Mouse (Mus musculus) intestine, postnatal 0 days (tissue): ENCODE results near the gene Arhgef11. TPM values are rescaled to one million over a fixed set of nuclear protein-coding genes. Genes with fewer than 3 reads are reported as not detected.
A peak's percentile ranks its signal among the peaks of the same experiment; 100 is the strongest.

Experiments used
- ATAC-seq: fragments of 200-750 bp; cut with Nextera tagmentation; 2 replicates; pipeline ENCODE4 v1.8.0; 2017; ENCODE audit warnings: mild to moderate bottlenecking, moderate TSS enrichment, moderate library complexity
- H3K27ac ChIP-seq: fragments of 300-500 bp; sonication (generic); 2 replicates; pipeline ENCODE4 v1.5.1; 2014; ENCODE audit warnings: mild to moderate bottlenecking, low read depth, low read length, moderate library complexity
- H3K27me3 ChIP-seq: fragments of 300-500 bp; sonication (generic); replicated peaks from 2 replicates; pipeline ENCODE4 v1.6.1; 2014; ENCODE audit warnings: low read length, mixed read lengths; ENCODE audit not compliant: control insufficient read depth, insufficient read depth
- H3K36me3 ChIP-seq: fragments of 300-500 bp; sonication (generic); 2 replicates; pipeline ENCODE4 v1.6.1; 2014; ENCODE audit warnings: mild to moderate bottlenecking, moderate library complexity; ENCODE audit not compliant: control insufficient read depth, insufficient read depth
- H3K4me1 ChIP-seq: fragments of 300-500 bp; sonication (generic); replicated peaks from 2 replicates; pipeline ENCODE4 v1.6.1; 2014; ENCODE audit warnings: antibody characterized with exemption, low read length, mixed read lengths; ENCODE audit not compliant: control insufficient read depth, insufficient read depth
- H3K4me2 ChIP-seq: fragments of 300-500 bp; sonication (generic); replicated peaks from 2 replicates; pipeline ENCODE4 v1.6.1; 2014; ENCODE audit warnings: low read depth, mild to moderate bottlenecking, moderate library complexity
- H3K4me3 ChIP-seq: fragments of 300-500 bp; sonication (generic); 2 replicates; pipeline ENCODE4 v1.5.1; 2014; ENCODE audit warnings: low read depth, low read length
- H3K9ac ChIP-seq: fragments of 300-500 bp; sonication (generic); 2 replicates; pipeline ENCODE4 v1.6.1; 2014; ENCODE audit warnings: mild to moderate bottlenecking, low read depth, low read length
- H3K9me3 ChIP-seq: fragments of 300-500 bp; sonication (generic); 2 replicates; pipeline ENCODE4 v1.6.1; 2016; ENCODE audit warnings: mixed run types; ENCODE audit not compliant: control insufficient read depth
- CTCF ChIP-seq: sonication (generic); IDR thresholded peaks from 2 replicates; pipeline ENCODE4 v1.5.1; 2016; ENCODE audit warnings: low read depth, mild to moderate bottlenecking, control low read depth, antibody characterized with exemption, moderate library complexity
- WGBS: fragments of 180-500 bp; shearing (Covaris S2); extraction: QIAGEN DNeasy Blood & Tissue Kit; methylation state at CpG from one replicate; pipeline ENCODE4 v1.1.7; 2014; 5-methylcytosine and 5-hydroxymethylcytosine counted together
- polyA plus RNA-seq: library from polyadenylated mRNA; unstranded; fragments of >200 nt; fragmentation: Nextera tagmentation; extraction: Ambion mirVana; gene quantifications from 2 replicates; pipeline ENCODE4 v1.2.1, GENCODE M21; 2015

Gene Arhgef11
- polyA plus RNA-seq, 1 experiment from 2014 or later = 6.5 TPM

- Histone ChIP-seq H3K4me3 (no peak overlapping the region), H3K27ac (peak overlapping the region; percentile 21; the same call in 1 of the 2 replicates), H3K4me1 (0 out of 2 replicates have a peak, but pooled peaks cover 3% of the 10 kb centered on the region), H3K9ac (no peak overlapping the region), H3K9me3 (no peaks in the 10 kb centered on the region), H3K36me3 (no peaks in the 10 kb centered on the region), H3K4me2 (peak overlapping the region; percentile 50; the same call in 1 of the 2 replicates), H3K27me3 (no peaks in the 10 kb centered on the region)
- no peak for TF ChIP-seq CTCF
- ATAC-seq = no peak
- 73% methylated on average over 5 of the region's 5 CpGs for WGBS
Observed at GRCm38 (mm10) chr3:87765631-87766283, 148.4 kb downstream of the Arhgef11 start.

DNA sequence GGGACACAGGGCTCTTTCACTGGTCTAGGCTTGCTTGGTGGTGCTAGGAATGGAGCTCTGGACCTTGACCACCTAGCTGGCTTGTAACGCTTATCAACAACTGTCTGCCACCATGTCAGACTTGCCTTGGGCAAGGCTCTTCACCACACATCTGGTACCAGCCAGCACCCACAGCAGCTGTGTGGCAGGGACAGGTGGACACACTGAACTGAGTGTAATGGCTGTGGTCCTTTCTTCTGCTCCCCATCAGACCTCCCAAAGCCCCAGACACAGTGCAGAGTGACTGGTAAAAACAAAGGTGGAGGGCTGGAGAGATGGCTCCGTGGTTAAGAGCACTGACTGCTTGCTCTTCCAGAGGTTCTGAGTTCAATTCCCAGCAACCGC is 148.9 kb downstream of the Arhgef11 start:
- Histone ChIP-seq H3K4me3 (no peak overlapping the region), H3K27me3 (no peaks in the 10 kb centered on the region), H3K27ac (no peak overlapping the region), H3K9me3 (no peaks in the 10 kb centered on the region), H3K9ac (no peak overlapping the region), H3K36me3 (no peaks in the 10 kb centered on the region), H3K4me2 (0 out of 2 replicates have a peak overlapping the region, but pooled peaks have one; percentile 7), H3K4me1 (0 out of 2 replicates have a peak, but pooled peaks cover 3% of the 10 kb centered on the region)
- no peak for ATAC-seq
- WGBS = 67% methylated on average over 3 of the region's 3 CpGs
- TF ChIP-seq CTCF = no peak

DNA sequence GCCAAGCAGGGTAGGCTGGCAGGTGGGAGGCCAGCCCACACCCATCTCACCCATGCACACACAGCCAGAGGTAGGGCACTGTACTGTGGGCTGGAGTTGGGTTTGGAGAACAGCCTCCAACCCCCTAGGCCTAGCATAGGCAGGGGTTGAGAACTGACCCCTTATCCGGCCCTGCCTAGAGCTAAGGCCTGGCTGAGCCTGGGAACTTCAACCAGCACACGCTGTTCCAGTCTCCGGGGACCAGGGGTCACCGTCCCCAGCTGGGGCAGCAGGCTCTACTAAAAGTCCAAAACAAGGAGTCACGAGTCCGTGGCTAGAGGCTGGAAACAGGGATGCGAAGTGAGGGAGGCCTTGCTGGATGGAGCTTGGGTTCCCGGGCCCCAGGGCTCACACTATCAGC is 150.4 kb downstream of the Arhgef11 start:
- Histone ChIP-seq H3K36me3 (no peaks in the 10 kb centered on the region), H3K9me3 (no peaks in the 10 kb centered on the region), H3K27ac (0 out of 2 replicates have a peak overlapping the region, but pooled peaks have one; percentile 35), H3K4me1 (0 out of 2 replicates have a peak, but pooled peaks cover 3% of the 10 kb centered on the region), H3K9ac (peak overlapping the region; percentile 57; the same call in 1 of the 2 replicates), H3K27me3 (no peaks in the 10 kb centered on the region), H3K4me2 (peak overlapping the region; percentile 74), H3K4me3 (peak overlapping the region; percentile 50)
- WGBS = 69% methylated on average over 8 of the region's 8 CpGs
- TF ChIP-seq CTCF = no peak
- ATAC-seq = no peak

DNA sequence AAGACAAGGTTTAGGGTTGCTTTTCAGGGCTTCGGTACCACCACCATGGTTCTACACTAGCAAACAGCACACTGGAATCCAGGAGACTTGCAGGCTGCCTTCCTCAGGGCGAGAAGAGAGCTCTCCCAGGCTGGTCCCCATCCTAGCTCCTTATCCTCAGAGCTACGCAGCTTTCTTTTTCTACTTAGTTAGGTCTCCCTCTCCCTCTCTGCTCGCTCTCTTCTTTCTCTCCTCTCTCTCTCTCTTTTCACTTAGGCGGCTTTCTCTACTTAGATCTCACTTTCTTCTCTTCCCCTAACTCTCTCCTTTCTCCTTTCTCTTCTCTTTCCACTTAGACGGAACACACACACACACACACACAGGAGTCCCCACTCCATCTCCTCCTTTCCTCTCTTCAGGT is 151.1 kb downstream of the Arhgef11 start:
- peak overlapping the region; percentile 50 for H3K4me3 ChIP-seq
- H3K4me1 ChIP-seq = 0 out of 2 replicates have a peak, but pooled peaks cover 3% of the 10 kb centered on the region
- ATAC-seq = no peak
- no peak for TF ChIP-seq CTCF
- H3K27me3 ChIP-seq = no peaks in the 10 kb centered on the region
- no peaks in the 10 kb centered on the region for H3K9me3 ChIP-seq
- peak overlapping the region; percentile 35; the same call in 1 of the 2 replicates for H3K27ac ChIP-seq
- peak overlapping the region; percentile 57 for H3K9ac ChIP-seq
- peak overlapping the region; percentile 74 for H3K4me2 ChIP-seq
- H3K36me3 ChIP-seq = no peaks in the 10 kb centered on the region
- WGBS = 51% methylated on average over 6 of the region's 6 CpGs

DNA sequence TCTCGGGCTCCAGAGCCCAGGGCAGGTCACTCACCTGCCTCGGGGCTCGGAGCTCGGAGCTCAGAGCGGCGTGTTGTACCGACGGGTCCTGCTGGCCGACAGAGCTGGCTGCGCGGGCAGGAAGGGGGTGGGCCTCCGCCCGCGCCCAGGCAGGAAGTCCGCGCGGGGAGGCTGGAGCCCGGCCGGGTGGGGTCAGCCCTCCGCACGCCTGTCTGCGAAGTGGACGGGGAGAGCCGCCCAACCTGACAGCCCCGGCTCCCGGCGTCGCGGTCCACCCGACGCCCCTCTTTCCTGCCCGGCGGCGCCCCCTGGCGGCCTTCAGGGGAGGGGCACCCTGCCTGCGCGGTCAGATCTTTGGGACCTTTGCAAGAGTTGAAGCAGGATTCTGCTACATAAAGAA is 151.5 kb downstream of the Arhgef11 start:
- H3K4me1 ChIP-seq = 0 out of 2 replicates have a peak, but pooled peaks cover 3% of the 10 kb centered on the region
- H3K4me2 ChIP-seq = peak overlapping the region; percentile 74
- H3K4me3 ChIP-seq = peak overlapping the region; percentile 50
- 0 out of 2 replicates have a peak overlapping the region, but pooled peaks have one; percentile 35 for H3K27ac ChIP-seq
- TF ChIP-seq CTCF = peak; percentile 95
- no peaks in the 10 kb centered on the region for H3K27me3 ChIP-seq
- no peaks in the 10 kb centered on the region for H3K9me3 ChIP-seq
- whole genome bisulfite sequencing = under 1% methylated on average over 36 of the region's 37 CpGs
- H3K36me3 ChIP-seq = no peaks in the 10 kb centered on the region
- H3K9ac ChIP-seq = peak overlapping the region; percentile 57
- ATAC-seq = peak; percentile 70

- H3K9me3 ChIP-seq = no peaks in the 10 kb centered on the region
- no peak overlapping the region for H3K4me2 ChIP-seq
- WGBS = 80% methylated on average over 8 of the region's 8 CpGs
- H3K36me3 ChIP-seq = no peaks in the 10 kb centered on the region
- no peak overlapping the region for H3K27ac ChIP-seq
- no peak overlapping the region for H3K9ac ChIP-seq
- no peak overlapping the region for H3K4me3 ChIP-seq
- no peaks in the 10 kb centered on the region for H3K4me1 ChIP-seq
- no peak for ATAC-seq
- H3K27me3 ChIP-seq = no peaks in the 10 kb centered on the region
- TF ChIP-seq CTCF = no peak
Observed at GRCm38 (mm10) chr3:87769506-87769905, 152.1 kb downstream of the Arhgef11 start.
